Mouse (Mus musculus): ENCODE data around the gene Sema3b. TPM values are rescaled to one million over a fixed set of nuclear protein-coding genes. Genes with fewer than 3 reads are reported as not detected.

Sema3b gene
- polyA plus RNA-seq, 1 experiment from 2014 or later, result 37.1 TPM

DNA sequence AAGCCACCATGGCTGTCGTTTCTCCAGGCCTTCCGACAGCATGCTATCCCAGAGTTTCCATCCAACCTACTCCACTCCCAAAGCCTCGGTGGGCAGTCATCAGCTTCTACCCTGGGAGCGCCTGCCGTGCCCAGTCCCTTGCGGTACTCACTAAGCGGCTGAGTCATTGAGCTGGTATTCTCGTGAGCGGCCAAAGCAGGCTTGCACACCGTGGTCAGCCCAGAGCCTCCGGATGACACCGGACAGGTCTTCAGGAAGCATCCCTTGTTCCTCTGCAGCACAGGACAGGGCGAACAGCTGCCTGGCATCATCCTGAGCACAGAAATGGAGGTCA, 10.5 kb upstream of the Sema3b start:
- no peak for TF ChIP-seq CTCF (IDR thresholded peaks at IDR 0.05; ENCODE audit: low read depth)
- no peak overlapping the region for H3K4me3 ChIP-seq (ENCODE audit: low read depth, low read length)
- 29% methylated on average over 13 of the region's 13 CpGs for WGBS
- H3K27ac ChIP-seq (ENCODE audit: low read depth, low read length), result peak overlapping the region; percentile 93
- no peak overlapping the region for H3K9ac ChIP-seq (ENCODE audit: low read depth, low read length)
- no peak overlapping the region; the same call in 1 of the 2 replicates for H3K4me2 ChIP-seq (replicated peaks; ENCODE audit: low read depth)
- ATAC-seq, result peak; percentile 43
- H3K4me1 ChIP-seq (replicated peaks; ENCODE audit: control insufficient read depth, insufficient read depth, low read length), result peaks cover 27% of the 10 kb centered on the region
- no peaks in the 10 kb centered on the region for H3K27me3 ChIP-seq (replicated peaks; ENCODE audit: control insufficient read depth, insufficient read depth, low read length)
- peaks cover 59% of the 10 kb centered on the region for H3K36me3 ChIP-seq (ENCODE audit: control insufficient read depth, insufficient read depth)
- no peaks in the 10 kb centered on the region for H3K9me3 ChIP-seq (ENCODE audit: control insufficient read depth)

DNA sequence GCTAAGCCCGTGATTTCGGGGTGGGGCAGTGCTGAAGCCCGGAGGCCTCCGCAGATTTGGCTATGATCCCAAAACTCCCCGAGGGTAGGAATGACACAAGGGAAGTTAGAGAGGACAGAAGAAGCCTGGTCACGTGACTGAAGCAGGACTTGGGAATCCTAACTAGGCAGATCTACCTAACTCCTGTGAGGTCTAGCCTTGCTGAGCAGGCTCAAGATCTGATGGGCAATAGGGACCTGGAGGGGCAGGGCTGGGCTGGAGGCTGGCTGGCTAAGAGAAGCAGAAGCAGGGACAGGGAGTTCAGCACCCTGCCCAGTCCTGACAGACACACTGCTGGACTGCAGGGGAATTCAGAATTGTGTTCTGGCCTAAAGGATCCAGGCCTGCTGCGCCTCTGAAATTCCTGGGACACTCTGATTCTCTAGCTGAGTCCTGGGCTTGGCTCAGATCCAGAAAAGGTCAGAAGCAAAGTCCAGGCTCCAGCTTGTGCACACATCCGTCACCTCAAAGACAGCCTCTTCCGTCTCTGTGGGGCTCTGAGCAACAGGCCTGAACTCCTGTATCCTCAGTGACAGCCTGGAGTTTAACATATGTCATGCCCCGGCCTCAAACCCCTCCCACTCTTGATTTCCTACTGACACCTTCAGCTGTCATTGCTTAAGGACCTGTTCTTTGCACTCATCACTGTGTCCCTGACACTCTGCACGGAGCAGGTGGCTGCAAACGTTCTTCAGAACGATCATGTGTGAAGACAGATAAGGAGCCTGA, 9.9 kb upstream of the Sema3b start:
- Histone ChIP-seq H3K4me3 (ENCODE audit: low read depth, low read length) (no peak overlapping the region), H3K4me1 (replicated peaks; ENCODE audit: control insufficient read depth, insufficient read depth, low read length) (peaks cover 22% of the 10 kb centered on the region), H3K27ac (ENCODE audit: low read depth, low read length) (peak overlapping the region; percentile 93), H3K4me2 (replicated peaks; ENCODE audit: low read depth) (peak overlapping the region; percentile 25; the same call in 1 of the 2 replicates), H3K36me3 (ENCODE audit: control insufficient read depth, insufficient read depth) (peaks cover 64% of the 10 kb centered on the region), H3K9me3 (ENCODE audit: control insufficient read depth) (no peaks in the 10 kb centered on the region), H3K9ac (ENCODE audit: low read depth, low read length) (peak overlapping the region; percentile 23; the same call in 1 of the 2 replicates), H3K27me3 (replicated peaks; ENCODE audit: control insufficient read depth, insufficient read depth, low read length) (no peaks in the 10 kb centered on the region)
- ATAC-seq, result peak; percentile 95
- 10% methylated on average over 13 of the region's 13 CpGs for WGBS
- TF ChIP-seq CTCF (IDR thresholded peaks at IDR 0.05; ENCODE audit: low read depth), result no peak

DNA sequence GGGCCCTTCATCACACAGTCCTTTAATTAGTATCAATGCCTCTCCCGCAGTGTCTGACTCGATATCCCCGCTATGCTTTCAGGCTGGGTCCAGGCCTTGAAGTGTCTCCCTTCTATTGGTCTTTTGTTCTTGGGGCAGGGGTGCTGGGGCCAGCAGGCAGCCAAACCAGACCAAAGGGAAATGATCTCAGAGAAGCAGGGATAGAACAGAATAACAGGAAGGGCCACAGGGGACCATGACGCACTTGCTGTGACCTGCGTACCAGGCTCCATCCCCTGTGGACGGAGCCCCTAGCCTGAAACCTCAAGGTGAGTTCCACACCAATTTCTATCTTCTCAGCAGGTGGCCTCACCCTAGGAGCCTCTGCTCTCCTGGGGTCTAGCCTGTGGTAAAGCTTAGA, 9.1 kb upstream of the Sema3b start:
- H3K9me3 ChIP-seq (ENCODE audit: control insufficient read depth), result no peaks in the 10 kb centered on the region
- TF ChIP-seq CTCF (IDR thresholded peaks at IDR 0.05; ENCODE audit: low read depth), result no peak
- WGBS, result 95% methylated on average over 6 of the region's 6 CpGs
- no peaks in the 10 kb centered on the region for H3K27me3 ChIP-seq (replicated peaks; ENCODE audit: control insufficient read depth, insufficient read depth, low read length)
- H3K36me3 ChIP-seq (ENCODE audit: control insufficient read depth, insufficient read depth), result peaks cover 68% of the 10 kb centered on the region
- peak overlapping the region; percentile 93; the same call in 1 of the 2 replicates for H3K27ac ChIP-seq (ENCODE audit: low read depth, low read length)
- H3K4me3 ChIP-seq (ENCODE audit: low read depth, low read length), result no peak overlapping the region
- 0 out of 2 replicates have a peak overlapping the region, but pooled peaks have one; percentile 26 for H3K9ac ChIP-seq (ENCODE audit: low read depth, low read length)
- no peak for ATAC-seq
- H3K4me2 ChIP-seq (replicated peaks; ENCODE audit: low read depth), result no peak overlapping the region
- peaks cover 21% of the 10 kb centered on the region for H3K4me1 ChIP-seq (replicated peaks; ENCODE audit: control insufficient read depth, insufficient read depth, low read length)

DNA sequence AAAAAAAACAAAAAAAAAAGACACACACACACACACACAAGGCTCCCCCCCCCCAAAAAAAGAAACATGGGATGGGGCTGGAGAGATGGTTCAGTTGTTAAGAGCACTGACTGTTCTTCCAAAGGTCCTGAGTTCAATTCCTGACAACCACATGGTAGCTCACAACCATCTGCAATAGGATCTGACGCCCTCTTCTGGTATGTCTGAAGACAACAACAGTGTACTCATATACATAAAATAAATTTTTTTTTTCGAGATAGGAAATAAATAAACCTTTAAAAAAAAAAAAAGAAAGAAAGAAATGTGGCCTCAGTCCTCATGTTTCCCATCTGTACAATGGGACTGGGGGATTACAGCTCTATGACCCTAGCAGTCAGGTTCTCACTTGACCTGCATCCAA, 8.4 kb upstream of the Sema3b start:
- 86% methylated on average over 2 of the region's 2 CpGs for WGBS
- no peak overlapping the region for H3K4me2 ChIP-seq (replicated peaks; ENCODE audit: low read depth)
- 0 out of 2 replicates have a peak overlapping the region, but pooled peaks have one; percentile 93 for H3K27ac ChIP-seq (ENCODE audit: low read depth, low read length)
- H3K27me3 ChIP-seq (replicated peaks; ENCODE audit: control insufficient read depth, insufficient read depth, low read length), result no peaks in the 10 kb centered on the region
- H3K4me1 ChIP-seq (replicated peaks; ENCODE audit: control insufficient read depth, insufficient read depth, low read length), result peaks cover 21% of the 10 kb centered on the region
- ATAC-seq, result no peak
- H3K4me3 ChIP-seq (ENCODE audit: low read depth, low read length), result no peak overlapping the region
- TF ChIP-seq CTCF (IDR thresholded peaks at IDR 0.05; ENCODE audit: low read depth), result peak; percentile 45; the same call in 1 of the 2 replicates
- H3K9ac ChIP-seq (ENCODE audit: low read depth, low read length), result no peak overlapping the region
- H3K9me3 ChIP-seq (ENCODE audit: control insufficient read depth), result no peaks in the 10 kb centered on the region
- H3K36me3 ChIP-seq (ENCODE audit: control insufficient read depth, insufficient read depth), result peaks cover 64% of the 10 kb centered on the region

DNA sequence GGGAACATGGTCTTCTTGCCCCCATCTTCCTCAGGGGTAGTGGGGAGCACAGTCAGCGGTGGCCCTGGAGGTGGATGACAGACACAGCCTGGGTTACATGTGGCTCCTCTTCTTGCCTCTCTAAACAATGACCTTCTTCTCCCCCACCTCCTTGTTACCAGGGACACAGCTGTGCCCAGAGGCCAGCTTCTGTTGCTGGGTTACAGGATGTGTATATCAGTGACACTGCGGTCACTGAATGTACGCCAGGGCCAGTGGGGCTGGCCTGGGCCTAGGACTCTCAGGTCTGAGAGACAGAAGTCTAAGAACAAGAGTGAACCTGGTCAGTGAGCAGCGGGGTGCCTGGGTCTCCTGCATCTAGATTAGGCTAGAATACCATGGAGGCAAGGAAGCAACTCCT, 6.0 kb upstream of the Sema3b start:
- no peak for ATAC-seq
- H3K27ac ChIP-seq (ENCODE audit: low read depth, low read length), result no peak overlapping the region
- peaks cover 52% of the 10 kb centered on the region for H3K36me3 ChIP-seq (ENCODE audit: control insufficient read depth, insufficient read depth)
- no peaks in the 10 kb centered on the region for H3K27me3 ChIP-seq (replicated peaks; ENCODE audit: control insufficient read depth, insufficient read depth, low read length)
- H3K9ac ChIP-seq (ENCODE audit: low read depth, low read length), result no peak overlapping the region
- no peak overlapping the region for H3K4me3 ChIP-seq (ENCODE audit: low read depth, low read length)
- H3K4me2 ChIP-seq (replicated peaks; ENCODE audit: low read depth), result no peak overlapping the region
- H3K4me1 ChIP-seq (replicated peaks; ENCODE audit: control insufficient read depth, insufficient read depth, low read length), result peaks cover 33% of the 10 kb centered on the region
- no peak for TF ChIP-seq CTCF (IDR thresholded peaks at IDR 0.05; ENCODE audit: low read depth)
- no peaks in the 10 kb centered on the region for H3K9me3 ChIP-seq (ENCODE audit: control insufficient read depth)
- 81% methylated on average over 4 of the region's 4 CpGs for WGBS

DNA sequence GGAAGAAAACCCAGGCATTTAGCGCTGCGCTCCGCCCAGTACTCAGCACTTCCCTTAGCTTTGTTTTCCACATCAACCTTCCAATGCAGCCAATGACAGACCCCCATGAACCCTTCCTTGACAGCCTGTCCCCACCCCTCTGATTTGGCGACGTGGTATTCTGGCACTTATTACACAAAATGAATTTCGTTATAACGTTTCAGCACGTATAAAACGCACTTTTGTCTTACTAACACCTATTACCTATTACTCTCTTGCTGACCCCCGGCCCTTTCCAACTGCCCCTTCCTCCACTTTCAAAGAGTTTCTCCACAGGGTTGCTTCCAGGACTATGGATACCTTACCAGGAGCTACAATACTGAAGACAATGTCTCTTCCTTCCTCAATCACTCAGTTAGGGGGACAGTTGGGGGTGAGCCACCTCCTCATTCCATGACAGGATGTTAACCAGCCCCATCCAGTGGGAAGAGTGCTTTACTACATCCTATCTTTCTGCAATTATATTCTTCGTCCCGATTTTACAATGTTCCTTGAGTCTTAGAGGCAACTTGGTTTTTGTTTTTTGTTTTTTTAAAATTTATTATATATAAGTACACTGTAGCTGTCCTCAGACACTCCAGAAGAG, 4.0 kb upstream of the Sema3b start:
- Histone ChIP-seq H3K9ac (ENCODE audit: low read depth, low read length) (no peak overlapping the region; the same call in 1 of the 2 replicates), H3K4me2 (replicated peaks; ENCODE audit: low read depth) (peak overlapping the region; percentile 67), H3K27ac (ENCODE audit: low read depth, low read length) (peak overlapping the region; percentile 95), H3K4me1 (replicated peaks; ENCODE audit: control insufficient read depth, insufficient read depth, low read length) (peaks cover 22% of the 10 kb centered on the region; the same call in 1 of the 2 replicates), H3K27me3 (replicated peaks; ENCODE audit: control insufficient read depth, insufficient read depth, low read length) (no peaks in the 10 kb centered on the region), H3K36me3 (ENCODE audit: control insufficient read depth, insufficient read depth) (peaks cover 42% of the 10 kb centered on the region), H3K4me3 (ENCODE audit: low read depth, low read length) (no peak overlapping the region), H3K9me3 (ENCODE audit: control insufficient read depth) (no peaks in the 10 kb centered on the region)
- ATAC-seq, result peak; percentile 28
- WGBS, result 8% methylated on average over 12 of the region's 12 CpGs
- TF ChIP-seq CTCF (IDR thresholded peaks at IDR 0.05; ENCODE audit: low read depth), result peak; percentile 58

All from intestine, postnatal 0 days (tissue).